Mouse (Mus musculus) forebrain, embryonic 16.5 days (tissue): ENCODE data around the gene Sgms1. TPM values are rescaled to one million over a fixed set of nuclear protein-coding genes. Genes with fewer than 3 reads are reported as not detected.

Experiments used
- ATAC-seq: fragments of 200-750 bp; cut with Nextera tagmentation; 2 replicates; pipeline ENCODE4 v1.8.0; 2017; ENCODE audit warnings: mild to moderate bottlenecking, moderate library complexity
- H3K27ac ChIP-seq: fragments of 300-500 bp; sonication (generic); 2 replicates; pipeline ENCODE4 v1.5.1; 2014; ENCODE audit warnings: low read length, control low read depth
- H3K27me3 ChIP-seq: fragments of 300-500 bp; sonication (generic); replicated peaks from 2 replicates; pipeline ENCODE4 v1.6.1; 2014; ENCODE audit warnings: low read length; ENCODE audit not compliant: control insufficient read depth, insufficient read depth
- H3K36me3 ChIP-seq: fragments of 300-500 bp; sonication (generic); 2 replicates; pipeline ENCODE4 v1.6.1; 2014; ENCODE audit not compliant: control insufficient read depth, insufficient read depth
- H3K4me1 ChIP-seq: fragments of 300-500 bp; sonication (generic); replicated peaks from 2 replicates; pipeline ENCODE4 v1.6.1; 2014; ENCODE audit warnings: low read length; ENCODE audit not compliant: control insufficient read depth, insufficient read depth
- H3K4me2 ChIP-seq: fragments of 300-500 bp; sonication (generic); 2 replicates; pipeline ENCODE4 v1.6.1; 2014; ENCODE audit warnings: mild to moderate bottlenecking, low read length, control low read depth
- H3K4me3 ChIP-seq: fragments of 300-500 bp; sonication (generic); replicated peaks from 2 replicates; pipeline ENCODE4 v1.5.1; 2014; ENCODE audit warnings: mild to moderate bottlenecking, low read length, control low read depth
- H3K9ac ChIP-seq: fragments of 300-500 bp; sonication (generic); replicated peaks from 2 replicates; pipeline ENCODE4 v1.6.1; 2014; ENCODE audit warnings: low read depth, low read length, control low read depth
- H3K9me3 ChIP-seq: fragments of 300-500 bp; sonication (generic); 2 replicates; pipeline ENCODE4 v1.6.1; 2016; ENCODE audit warnings: low read length; ENCODE audit not compliant: control insufficient read depth
- WGBS: fragments of 180-500 bp; shearing (Covaris S2); extraction: QIAGEN DNeasy Blood & Tissue Kit; methylation state at CpG from one replicate; pipeline ENCODE4 v1.1.7; 2014; 5-methylcytosine and 5-hydroxymethylcytosine counted together
- polyA plus RNA-seq: library from polyadenylated mRNA; unstranded; fragments of >200 nt; fragmentation: Nextera tagmentation; extraction: Ambion mirVana; gene quantifications from 2 replicates; pipeline ENCODE4 v1.2.1, GENCODE M21; 2015

The Sgms1 gene
- polyA plus RNA-seq, 1 experiment from 2014 or later: 16.3 TPM

DNA sequence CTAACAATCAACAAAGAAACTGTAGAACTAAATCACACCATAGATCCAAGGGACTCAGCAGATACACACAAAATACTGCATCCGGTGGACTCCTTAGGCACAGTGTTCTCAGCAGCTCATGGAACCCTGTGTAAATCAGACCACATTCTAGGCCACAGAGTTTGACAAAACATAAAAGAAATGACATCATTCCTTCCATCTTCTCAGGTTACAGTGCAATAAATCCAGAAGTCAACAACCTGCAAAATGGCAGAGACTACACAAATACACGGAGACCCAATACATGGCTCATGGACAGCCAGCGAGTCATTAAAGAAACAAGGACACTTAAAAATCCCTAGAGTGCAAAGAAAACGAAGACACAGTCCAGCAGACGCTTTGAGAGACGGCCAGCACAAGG lies 51.8 kb downstream of the Sgms1 start:
- Histone ChIP-seq H3K9ac (no peak overlapping the region), H3K27ac (no peak overlapping the region), H3K36me3 (no peaks in the 10 kb centered on the region), H3K4me1 (peaks cover 9% of the 10 kb centered on the region), H3K4me3 (no peak overlapping the region), H3K27me3 (no peaks in the 10 kb centered on the region), H3K4me2 (no peak overlapping the region), H3K9me3 (no peaks in the 10 kb centered on the region)
- 36% methylated on average over 6 of the region's 6 CpGs for WGBS
- no peak for ATAC-seq

GRCm38 (mm10) chr19:32334751-32335150 lies 54.8 kb downstream of the Sgms1 start:
- Histone ChIP-seq H3K27me3 (no peaks in the 10 kb centered on the region), H3K4me1 (peaks cover 4% of the 10 kb centered on the region), H3K36me3 (no peaks in the 10 kb centered on the region), H3K27ac (no peak overlapping the region), H3K4me3 (no peak overlapping the region), H3K4me2 (no peak overlapping the region), H3K9me3 (no peaks in the 10 kb centered on the region), H3K9ac (no peak overlapping the region)
- ATAC-seq: no peak
- WGBS: 98% methylated on average over 2 of the region's 2 CpGs

GRCm38 (mm10) chr19:32333544-32333943 lies 56.0 kb downstream of the Sgms1 start:
- Histone ChIP-seq H3K4me1 (peaks cover 4% of the 10 kb centered on the region), H3K4me2 (no peak overlapping the region), H3K4me3 (no peak overlapping the region), H3K9me3 (no peaks in the 10 kb centered on the region), H3K27ac (no peak overlapping the region), H3K36me3 (no peaks in the 10 kb centered on the region), H3K27me3 (no peaks in the 10 kb centered on the region), H3K9ac (no peak overlapping the region)
- 79% methylated on average over 4 of the region's 4 CpGs for WGBS
- ATAC-seq: no peak

DNA sequence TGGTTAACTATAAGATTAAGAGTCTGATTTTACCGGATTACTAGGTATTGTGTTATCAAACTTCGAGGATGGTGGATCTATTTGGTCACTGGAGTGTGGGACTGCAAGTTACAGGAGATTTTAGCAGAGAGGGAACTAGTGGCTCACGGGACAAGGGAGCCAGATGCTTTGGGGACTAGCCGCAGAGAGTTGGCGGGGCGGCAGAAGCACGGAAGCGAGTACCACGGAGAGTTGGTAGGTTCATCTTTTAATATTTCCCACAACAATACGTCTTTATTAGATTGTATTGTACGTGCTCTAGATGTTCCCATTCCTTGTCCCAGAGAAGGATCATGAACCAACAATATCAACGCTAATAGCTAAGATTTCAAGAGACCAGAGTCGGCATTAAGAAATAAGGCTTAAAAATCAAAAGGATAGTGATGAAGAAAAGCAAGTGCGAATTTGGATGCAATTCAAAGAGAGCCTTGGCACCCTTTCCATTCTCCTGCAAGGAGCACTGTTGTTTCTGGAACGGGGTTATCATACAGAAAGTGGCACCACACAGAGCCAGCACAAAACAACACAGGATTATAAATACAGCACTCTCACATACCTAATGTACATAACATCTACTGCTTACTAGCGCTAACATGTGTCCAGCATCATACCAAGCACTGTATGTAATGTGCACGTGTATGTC lies 56.6 kb downstream of the Sgms1 start:
- ATAC-seq: no peak
- Histone ChIP-seq H3K27me3 (no peaks in the 10 kb centered on the region), H3K36me3 (no peaks in the 10 kb centered on the region), H3K4me3 (no peak overlapping the region), H3K9ac (no peak overlapping the region), H3K4me1 (peaks cover 4% of the 10 kb centered on the region), H3K9me3 (no peaks in the 10 kb centered on the region), H3K27ac (no peak overlapping the region), H3K4me2 (no peak overlapping the region)
- 75% methylated on average over 17 of the region's 17 CpGs for WGBS

GRCm38 (mm10) chr19:32330231-32330630 lies 59.3 kb downstream of the Sgms1 start:
- no peaks in the 10 kb centered on the region for H3K27me3 ChIP-seq
- ATAC-seq: no peak
- H3K4me2 ChIP-seq: no peak overlapping the region
- H3K4me1 ChIP-seq: peaks cover 4% of the 10 kb centered on the region
- no peak overlapping the region for H3K9ac ChIP-seq
- WGBS: 93% methylated on average over 3 of the region's 3 CpGs
- H3K27ac ChIP-seq: no peak overlapping the region
- no peak overlapping the region for H3K4me3 ChIP-seq
- no peaks in the 10 kb centered on the region for H3K36me3 ChIP-seq
- H3K9me3 ChIP-seq: no peaks in the 10 kb centered on the region

- Histone ChIP-seq H3K9ac (no peak overlapping the region), H3K9me3 (no peaks in the 10 kb centered on the region), H3K27me3 (no peaks in the 10 kb centered on the region), H3K36me3 (no peaks in the 10 kb centered on the region), H3K4me3 (no peak overlapping the region), H3K27ac (no peak overlapping the region), H3K4me1 (peaks cover 4% of the 10 kb centered on the region), H3K4me2 (no peak overlapping the region)
- WGBS: 89% methylated on average over 5 of the region's 5 CpGs
- ATAC-seq: no peak
Observed at GRCm38 (mm10) chr19:32329511-32329910, 60.0 kb downstream of the Sgms1 start.

DNA sequence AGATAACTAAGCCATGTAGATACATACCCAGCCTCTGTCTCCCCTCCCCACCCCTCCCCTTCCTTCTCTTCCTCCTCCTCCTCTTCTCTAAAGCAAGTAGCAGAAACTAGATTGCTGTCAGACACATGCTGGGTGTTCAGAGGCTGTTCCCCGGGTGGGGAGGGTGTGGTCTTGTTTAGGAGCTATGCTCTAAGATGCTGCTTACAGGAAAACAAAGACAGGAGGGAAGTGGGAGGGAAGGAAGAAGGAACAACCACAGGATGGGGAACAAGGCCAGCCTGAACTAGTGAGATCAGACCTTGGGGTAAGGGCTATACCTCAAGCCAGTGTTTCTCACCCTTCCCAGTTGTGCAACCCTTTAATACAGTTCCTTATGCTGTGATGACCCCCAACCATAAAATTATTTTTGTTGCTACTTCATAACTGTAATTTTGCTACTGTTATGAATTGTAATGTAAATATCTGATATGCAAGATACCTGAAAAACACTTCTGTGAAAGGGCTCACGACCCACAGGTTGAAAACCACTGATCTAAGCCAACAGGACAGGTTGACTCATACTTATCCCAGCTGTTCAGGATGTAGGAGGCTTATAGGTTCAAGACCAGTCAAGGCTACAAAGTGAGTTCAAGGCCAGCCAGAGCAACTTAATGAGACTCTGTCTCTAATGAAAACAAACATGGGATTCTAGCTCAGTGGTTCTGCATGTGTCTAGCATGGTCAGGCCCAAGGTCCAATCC lies 61.3 kb downstream of the Sgms1 start:
- ATAC-seq: no peak
- WGBS: 47% methylated on average over 2 of the region's 2 CpGs
- H3K27ac ChIP-seq: no peak overlapping the region

GRCm38 (mm10) chr19:32326621-32327021 lies 62.9 kb downstream of the Sgms1 start:
- Histone ChIP-seq H3K9ac (no peak overlapping the region), H3K9me3 (no peaks in the 10 kb centered on the region), H3K27ac (no peak overlapping the region), H3K4me1 (0 out of 2 replicates have a peak, but pooled peaks cover 5% of the 10 kb centered on the region), H3K4me2 (no peak overlapping the region), H3K36me3 (no peaks in the 10 kb centered on the region), H3K27me3 (no peaks in the 10 kb centered on the region), H3K4me3 (no peak overlapping the region)
- ATAC-seq: no peak
- 68% methylated on average over 4 of the region's 4 CpGs for WGBS

More for the DNA sequence above, 61.3 kb downstream of the Sgms1 start:
- no peak overlapping the region for H3K4me2 ChIP-seq
- no peak overlapping the region for H3K9ac ChIP-seq
- H3K27me3 ChIP-seq: no peaks in the 10 kb centered on the region
- H3K9me3 ChIP-seq: no peaks in the 10 kb centered on the region
- no peak overlapping the region for H3K4me3 ChIP-seq
- H3K4me1 ChIP-seq: no peaks in the 10 kb centered on the region
- no peaks in the 10 kb centered on the region for H3K36me3 ChIP-seq

- WGBS: 93% methylated on average over 3 of the region's 3 CpGs
- Histone ChIP-seq H3K36me3 (no peaks in the 10 kb centered on the region), H3K4me1 (0 out of 2 replicates have a peak, but pooled peaks cover 5% of the 10 kb centered on the region), H3K4me2 (no peak overlapping the region), H3K9ac (no peak overlapping the region), H3K27ac (no peak overlapping the region), H3K27me3 (no peaks in the 10 kb centered on the region), H3K9me3 (no peaks in the 10 kb centered on the region), H3K4me3 (no peak overlapping the region)
- ATAC-seq: no peak
Observed at GRCm38 (mm10) chr19:32326156-32326555, 63.4 kb downstream of the Sgms1 start.
